Mouse (Mus musculus): ENCODE measurements at regions not wholly inside any gene's neighbourhood (a gene's known extent, or its start where the extent isn't known, plus 50 kb on each side); places are given as distances from the start of the nearest gene placed in this dataset.

DNA sequence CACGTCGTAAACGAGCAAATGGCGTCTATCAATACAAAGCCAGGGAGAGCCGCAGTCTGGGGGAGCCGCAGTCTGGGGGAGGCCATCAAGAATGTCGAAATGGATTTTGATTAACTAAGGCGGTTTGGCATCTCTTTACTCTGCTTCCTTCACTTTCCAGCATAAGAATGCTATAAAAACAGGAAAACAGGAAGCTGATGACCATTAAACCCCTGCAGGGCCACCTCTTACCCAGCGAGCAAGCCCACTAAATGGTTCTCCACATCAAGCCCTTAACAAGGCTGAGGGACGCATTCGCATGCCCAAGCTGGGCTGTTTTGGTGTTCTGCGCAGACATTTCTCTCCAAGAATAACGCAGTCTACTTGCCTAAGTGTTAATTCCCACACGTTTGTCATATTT lies 64.0 kb upstream of the Sall4 start:
- no peak for ATAC-seq (ENCODE audit: low read depth)
- no peaks in the 10 kb centered on the region for H3K4me1 ChIP-seq (replicated peaks; ENCODE audit: control insufficient read depth, insufficient read depth, low read length)
- H3K27ac ChIP-seq (ENCODE audit: low read length) = no peak overlapping the region
- H3K9me3 ChIP-seq (ENCODE audit: control insufficient read depth, low read length) = no peaks in the 10 kb centered on the region; the same call in 1 of the 2 replicates
- WGBS = 49% methylated on average over 14 of the region's 14 CpGs
- no peak overlapping the region for H3K9ac ChIP-seq (ENCODE audit: low read length)
- no peak overlapping the region for H3K4me2 ChIP-seq (ENCODE audit: low read depth, low read length)
- no peaks in the 10 kb centered on the region for H3K36me3 ChIP-seq (ENCODE audit: control insufficient read depth, insufficient read depth, low read length)
- H3K27me3 ChIP-seq (ENCODE audit: control insufficient read depth, insufficient read depth, low read depth, low read length) = no peaks in the 10 kb centered on the region; the same call in 1 of the 2 replicates
- no peak overlapping the region for H3K4me3 ChIP-seq (ENCODE audit: low read length)

DNA sequence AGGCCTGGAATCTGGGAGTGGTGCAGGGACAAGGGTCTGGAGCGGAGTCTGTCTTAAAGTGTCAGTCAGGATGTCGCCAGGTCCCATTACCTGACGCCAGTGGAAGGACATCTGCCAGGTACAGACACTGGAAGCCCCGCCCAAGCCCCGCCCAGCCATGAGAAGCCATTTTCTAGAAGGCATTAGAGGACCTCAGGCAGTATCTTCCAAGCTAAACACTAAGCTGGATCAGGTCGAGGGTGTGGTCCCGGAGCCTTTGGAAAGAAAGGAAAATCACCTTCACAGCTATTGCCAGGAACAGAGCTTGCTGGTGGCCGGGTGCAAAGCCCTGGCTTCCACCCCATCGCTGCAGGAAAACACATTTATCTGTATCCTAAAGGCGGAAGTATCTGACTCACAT lies 52.9 kb upstream of the Sall4 start:
- Histone ChIP-seq H3K9me3 (ENCODE audit: control insufficient read depth, low read length) (no peaks in the 10 kb centered on the region), H3K36me3 (ENCODE audit: control insufficient read depth, insufficient read depth, low read length) (no peaks in the 10 kb centered on the region), H3K4me2 (ENCODE audit: low read depth, low read length) (no peak overlapping the region), H3K4me3 (ENCODE audit: low read length) (no peak overlapping the region), H3K4me1 (replicated peaks; ENCODE audit: control insufficient read depth, insufficient read depth, low read length) (no peaks in the 10 kb centered on the region), H3K9ac (ENCODE audit: low read length) (no peak overlapping the region), H3K27ac (ENCODE audit: low read length) (no peak overlapping the region), H3K27me3 (ENCODE audit: control insufficient read depth, insufficient read depth, low read depth, low read length) (no peaks in the 10 kb centered on the region; the same call in 1 of the 2 replicates)
- 56% methylated on average over 10 of the region's 10 CpGs for WGBS
- no peak for ATAC-seq (ENCODE audit: low read depth)

Data from lung, embryonic 16.5 days (tissue).